Mouse (Mus musculus) adrenal gland, postnatal 14 days (tissue): ENCODE measurements around the gene Defb25. TPM values are rescaled to one million over a fixed set of nuclear protein-coding genes. Genes with fewer than 3 reads are reported as not detected.

Experiments used
- DNase-seq: peaks from one replicate; pipeline ENCODE4 v3.0.0; 2021; ENCODE audit warnings: mixed read lengths
- total RNA-seq: library from RNA; stranded (reverse); gene quantifications from 2 replicates; pipeline ENCODE4 v1.2.3, GENCODE M21; 2021

Defb25 gene
- total RNA-seq, 1 experiment from 2014 or later, result 1.6 TPM

DNA sequence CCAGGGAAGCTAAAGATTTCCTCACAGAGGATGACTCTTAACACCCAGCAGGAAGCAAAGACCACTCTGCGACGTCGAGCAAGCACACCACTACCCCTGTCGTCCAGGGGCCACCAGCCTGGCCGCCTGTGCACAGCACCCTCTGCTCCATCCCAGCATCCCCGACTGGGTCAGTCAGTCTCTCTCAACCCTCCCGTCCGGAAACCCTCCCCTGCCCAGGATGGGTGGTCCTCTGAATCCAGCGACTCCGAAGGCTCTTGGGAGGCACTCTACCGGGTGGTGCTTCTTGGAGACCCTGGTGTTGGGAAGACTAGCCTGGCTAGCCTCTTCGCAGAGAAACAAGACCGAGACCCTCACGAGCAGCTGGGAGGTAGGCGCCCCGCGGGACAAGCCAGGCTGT is 5.2 kb upstream of the Defb25 start:
- no peak for DNase-seq

DNA sequence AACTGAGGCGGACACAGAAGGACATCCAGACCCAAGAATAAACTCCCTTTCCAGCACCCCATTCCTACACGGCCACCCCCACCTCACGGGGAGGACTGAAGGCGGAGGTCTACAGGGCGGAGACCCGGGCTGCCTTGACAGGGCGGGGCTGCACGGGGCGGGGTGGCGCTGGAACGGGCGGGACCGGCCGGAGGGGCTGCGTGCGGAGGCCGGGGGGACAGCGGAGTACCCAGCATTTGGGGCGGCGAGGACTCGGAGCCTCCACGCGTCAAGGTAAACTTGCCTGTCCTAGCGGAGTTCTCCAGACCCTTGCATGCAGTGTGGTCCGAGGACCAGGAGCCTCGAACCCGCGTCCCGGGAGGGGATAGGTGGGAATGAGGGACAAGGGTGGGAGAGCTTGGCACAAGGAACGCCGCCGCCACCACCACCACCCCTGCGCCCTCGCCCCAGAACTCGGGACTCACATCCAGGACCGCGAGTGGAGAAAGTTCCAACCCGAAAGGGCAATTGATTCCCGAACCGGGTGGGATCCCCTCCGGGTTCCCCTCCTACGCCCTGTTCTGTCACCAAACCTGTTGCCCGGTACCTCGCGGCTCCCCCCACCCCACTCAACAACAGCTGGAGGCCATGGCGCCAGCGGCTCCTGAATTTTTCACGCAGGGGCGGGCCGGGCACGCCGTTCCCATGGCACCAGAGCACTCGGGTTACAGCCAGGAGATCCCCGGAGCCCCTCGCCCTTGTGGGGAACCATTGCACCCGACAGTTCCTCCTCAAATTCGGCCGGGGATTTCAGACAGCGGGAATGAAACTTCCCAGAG is 4.1 kb upstream of the Defb25 start, which contains the start of gene Rem1:
Gene Rem1 (plus strand): TSS at position 178 of the 818 bp plus-strand sequence.
- DNase-seq, result peak; percentile 52

DNA sequence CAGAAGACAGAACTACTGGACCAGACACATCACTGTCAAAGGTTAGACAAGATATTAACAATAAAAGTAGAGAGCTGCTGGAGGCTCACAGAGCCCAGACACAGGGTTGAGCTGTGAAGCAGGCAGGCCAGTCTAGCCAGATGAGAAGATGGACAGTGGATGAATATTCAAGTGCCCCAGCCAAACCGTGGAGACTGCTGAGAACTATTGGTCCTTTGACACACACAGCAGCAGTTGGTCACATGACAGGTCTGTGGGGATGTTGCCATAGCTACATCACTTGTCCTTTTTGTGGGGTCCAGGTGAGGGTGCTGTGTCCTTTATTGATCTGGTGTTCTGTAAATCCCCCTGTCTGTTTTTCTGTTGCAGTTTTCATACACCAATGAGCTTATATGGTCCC is 2.4 kb upstream of the Defb25 start:
- DNase-seq, result no peak

DNA sequence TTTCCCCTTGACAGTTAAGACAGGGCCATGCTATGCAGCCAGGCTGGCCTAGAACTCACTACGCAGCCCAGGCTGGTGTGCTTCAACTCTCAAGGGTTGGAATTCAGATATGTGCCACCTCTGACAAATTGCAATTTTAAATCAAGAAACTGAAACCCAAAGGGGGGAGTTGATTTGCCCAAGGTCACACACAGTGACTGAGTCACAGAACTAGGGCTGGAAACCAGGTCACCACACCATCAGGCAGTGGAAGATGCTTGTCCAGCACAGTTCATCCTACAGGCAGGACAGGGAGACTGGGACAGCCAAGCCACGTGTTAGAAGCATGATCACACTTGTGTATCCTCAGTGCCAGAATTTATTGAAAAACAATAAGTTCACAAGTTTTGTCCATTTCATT is 1.7 kb upstream of the Defb25 start:
- no peak for DNase-seq

DNA sequence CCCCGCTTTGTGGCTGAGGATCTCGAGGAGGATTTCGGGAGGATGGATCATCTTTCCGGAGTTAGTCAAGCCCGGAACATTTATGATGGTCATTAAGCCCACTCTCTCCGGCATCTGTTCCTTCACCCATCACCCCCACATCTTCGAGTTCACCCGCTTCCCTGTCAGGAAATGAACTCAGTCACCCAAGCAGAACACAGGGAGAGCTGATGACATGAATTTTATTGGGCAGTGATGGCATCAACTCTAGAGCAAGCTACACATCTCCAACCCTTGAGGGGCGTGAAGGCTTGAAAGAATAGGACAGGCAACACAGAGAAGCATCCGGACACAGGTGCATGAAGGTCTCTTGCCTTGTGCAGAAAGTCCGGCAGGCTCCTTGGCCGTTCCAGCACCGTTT is 702 bp downstream of the Defb25 start:
- DNase-seq, result no peak

DNA sequence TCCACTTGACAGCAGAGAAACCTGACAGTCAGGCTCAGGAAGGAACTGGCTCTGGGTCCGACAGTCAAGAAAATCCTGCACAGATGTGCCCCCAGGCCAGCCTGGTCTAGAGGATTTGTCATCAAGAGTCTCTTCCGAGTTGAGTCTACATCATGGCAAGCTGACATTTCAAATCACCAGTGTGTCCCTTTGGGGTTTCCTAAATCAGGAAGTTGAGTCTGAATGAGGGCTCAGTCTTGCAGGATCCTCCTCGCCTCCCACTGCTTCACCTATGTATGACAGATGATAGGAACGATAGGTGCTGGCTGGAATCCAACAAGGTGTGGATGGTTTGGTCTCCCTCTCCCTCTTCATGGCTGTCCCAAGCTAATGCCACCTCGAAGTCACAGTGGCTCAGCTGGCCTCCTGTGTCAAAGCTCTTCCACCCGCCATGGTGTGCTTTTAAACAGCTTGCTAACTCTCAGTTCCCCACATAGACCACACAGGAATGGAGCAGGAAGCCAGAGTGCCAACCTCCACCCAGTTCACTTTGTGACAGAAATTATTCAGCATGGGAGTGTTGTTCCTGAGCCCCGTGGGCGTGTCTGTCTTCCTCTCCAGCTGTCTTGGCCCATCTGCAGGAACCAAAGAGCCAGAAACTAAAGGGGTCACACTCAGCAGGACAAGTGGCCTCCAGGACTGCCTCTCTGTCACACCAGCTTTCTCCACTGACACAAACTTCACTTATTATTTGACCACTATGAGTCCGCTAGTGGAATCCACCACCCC is 2.3 kb downstream of the Defb25 start:
- DNase-seq, result no peak

DNA sequence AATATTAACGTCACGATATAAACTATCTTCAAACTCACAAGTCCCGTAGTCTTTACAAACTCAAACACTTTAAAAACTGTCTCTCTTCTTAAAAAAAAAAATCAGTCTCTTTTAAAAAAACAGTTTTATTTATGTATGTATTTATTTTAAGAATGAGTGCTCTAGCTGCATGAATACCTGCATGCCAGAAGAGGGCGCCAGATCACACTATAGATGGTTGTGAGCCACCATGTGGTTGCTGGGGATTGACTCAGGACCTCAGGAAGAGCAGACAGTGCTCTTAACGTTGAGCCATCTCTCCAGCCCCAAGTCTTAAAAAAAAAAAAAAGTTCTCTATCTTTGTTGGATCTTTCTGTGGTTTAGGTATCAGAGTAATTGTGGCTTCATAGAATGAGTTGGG is 5.5 kb downstream of the Defb25 start:
- DNase-seq, result no peak

DNA sequence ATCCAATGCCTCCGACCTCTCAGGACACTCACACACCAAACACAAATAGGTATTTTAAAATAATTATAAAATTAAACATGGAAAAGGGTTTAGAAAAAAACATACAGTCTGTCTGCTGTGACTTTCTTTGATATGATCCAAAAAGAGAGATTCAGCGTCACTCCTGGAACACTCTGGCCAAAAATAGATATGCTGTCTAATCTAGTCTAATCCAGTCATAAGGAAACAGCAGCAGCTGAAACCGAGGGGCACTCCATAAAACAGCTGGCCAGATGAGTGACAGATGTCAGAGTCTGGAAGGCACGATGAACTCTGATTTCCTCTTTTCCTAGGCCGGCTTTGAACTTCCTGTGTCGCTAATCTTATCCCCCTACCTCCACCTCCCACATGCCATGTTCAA is 6.4 kb downstream of the Defb25 start:
- no peak for DNase-seq

DNA sequence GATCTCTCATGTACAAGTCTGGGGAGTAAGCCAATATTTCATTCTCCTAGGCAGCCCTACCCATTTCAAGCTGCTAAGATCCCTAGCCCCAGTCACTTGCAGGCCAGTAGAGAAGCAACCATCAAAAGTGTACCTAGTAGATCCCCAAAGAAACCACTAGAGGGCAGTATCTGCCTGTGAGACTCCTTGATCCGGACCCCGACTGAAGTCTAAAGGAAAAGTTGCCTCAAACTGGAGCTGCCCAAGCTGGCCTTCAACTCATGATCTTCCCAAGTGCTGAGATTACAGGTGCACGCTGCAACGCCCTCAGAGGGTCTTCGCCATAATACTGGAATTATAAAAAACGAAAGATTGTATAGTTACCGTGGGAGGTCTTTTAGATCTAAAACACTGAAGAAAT is 7.3 kb downstream of the Defb25 start:
- DNase-seq, result peak; percentile 74

DNA sequence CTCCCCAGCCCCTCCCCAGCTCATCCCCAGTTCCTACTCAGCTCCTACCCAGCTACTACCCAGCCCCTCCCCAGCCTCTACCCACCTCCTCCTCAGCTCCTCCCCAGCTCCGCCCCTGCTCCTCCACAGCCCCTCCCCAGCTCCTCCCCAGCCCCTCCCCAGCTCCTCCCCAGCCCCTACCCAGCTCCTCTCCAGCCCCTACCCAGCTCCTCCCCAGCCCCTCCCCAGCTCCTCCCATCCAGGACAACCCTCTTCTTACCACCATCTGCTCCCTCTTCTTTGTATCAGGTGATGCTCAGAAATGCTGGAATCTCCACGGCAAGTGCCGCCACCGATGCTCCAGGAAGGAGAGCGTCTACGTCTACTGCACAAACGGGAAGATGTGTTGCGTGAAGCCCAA is 10.7 kb downstream of the Defb25 start:
- DNase-seq, result no peak

DNA sequence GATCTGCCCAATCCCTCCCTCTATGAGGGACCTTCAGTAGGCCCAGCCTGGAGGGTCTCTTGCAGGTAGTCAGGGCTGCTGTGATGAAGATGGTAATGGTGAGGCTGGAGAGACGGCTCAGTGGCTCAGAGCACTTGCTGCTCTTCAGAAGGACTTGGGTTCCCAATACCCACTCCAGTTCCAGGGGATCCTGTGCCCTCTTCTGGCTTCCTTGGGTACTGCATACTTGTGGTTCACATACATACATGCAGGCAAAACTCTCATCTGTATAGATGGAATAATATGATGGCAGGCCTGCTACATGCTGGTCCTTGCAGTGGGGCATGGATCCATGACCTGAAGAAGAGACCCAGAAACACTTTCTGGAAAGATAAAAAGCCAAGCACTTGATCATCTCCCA is 14.1 kb downstream of the Defb25 start:
- no peak for DNase-seq

DNA sequence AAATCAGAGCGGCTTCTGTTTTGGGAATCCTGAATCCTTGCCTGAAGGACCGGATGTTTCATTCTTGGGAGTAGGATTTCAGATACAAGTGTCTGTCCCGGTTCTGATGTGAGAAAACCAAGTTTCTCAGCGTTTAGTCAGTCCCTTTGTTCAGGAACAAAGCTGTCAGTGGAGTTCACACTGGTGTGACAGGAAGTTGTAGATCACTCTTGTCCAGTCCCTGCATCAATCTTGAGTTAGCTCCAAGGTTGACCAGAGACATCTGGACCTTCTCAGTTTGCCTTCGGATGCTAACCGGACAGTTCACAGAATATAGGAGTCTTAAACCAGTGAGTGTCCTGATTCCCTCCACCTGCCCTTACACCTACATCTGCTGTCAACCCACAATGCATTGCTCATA is 15.1 kb downstream of the Defb25 start:
- DNase-seq, result no peak

DNA sequence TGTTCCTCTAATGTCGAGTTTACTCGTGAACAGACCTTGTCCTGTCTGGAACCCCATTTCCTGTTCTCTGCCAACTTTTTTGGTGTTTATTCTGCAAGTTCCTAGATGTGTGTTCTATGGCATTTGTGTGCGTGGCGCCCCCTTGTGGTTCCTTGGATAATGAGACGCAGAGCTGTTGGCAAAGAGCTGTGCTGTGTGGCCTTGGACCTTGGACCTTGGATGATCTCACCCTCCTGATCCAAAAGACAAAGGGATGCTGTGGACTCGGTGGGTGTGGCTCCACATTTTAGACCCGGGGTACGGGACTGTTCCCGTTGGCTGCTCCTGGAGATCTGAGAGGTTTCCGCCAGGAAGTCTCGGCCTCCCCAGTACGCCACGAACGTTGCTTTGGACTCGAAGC is 18.8 kb downstream of the Defb25 start, which contains the start of gene Defb36:
Gene Defb36 (plus strand): TSS at position 271 of the 400 bp plus-strand sequence.
- peak; percentile 90 for DNase-seq

DNA sequence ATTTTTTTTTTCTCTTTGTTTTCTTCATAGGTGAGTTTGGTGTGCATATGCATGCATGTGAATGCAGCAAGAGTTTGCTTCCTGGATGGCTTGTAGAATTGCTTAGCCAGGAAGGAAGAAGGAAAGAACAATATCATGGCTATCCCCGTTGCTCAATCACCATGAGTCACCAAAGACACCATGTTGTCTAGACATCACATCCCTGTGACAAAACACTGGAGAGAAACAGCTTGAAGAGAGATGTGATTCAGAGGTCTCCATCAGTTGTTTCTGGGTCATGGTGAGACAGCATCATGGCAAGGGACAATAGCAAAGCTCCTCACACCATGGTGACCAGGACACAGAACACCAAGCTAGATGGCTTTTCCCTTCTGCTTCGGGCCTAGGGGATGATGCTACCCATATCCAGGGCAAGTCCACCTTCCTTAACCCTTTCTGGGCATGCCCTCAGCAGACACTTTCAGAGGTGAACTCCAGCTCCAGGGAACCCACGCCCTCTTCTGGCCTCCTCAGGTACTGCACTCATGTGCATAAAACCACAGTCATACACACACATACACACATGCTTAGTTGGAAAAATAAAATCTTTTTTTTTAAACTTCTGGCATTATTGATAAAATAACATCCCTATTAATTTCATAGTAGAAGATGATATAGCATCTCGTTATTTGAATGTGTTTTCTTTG is 21.4 kb downstream of the Defb25 start:
- no peak for DNase-seq

DNA sequence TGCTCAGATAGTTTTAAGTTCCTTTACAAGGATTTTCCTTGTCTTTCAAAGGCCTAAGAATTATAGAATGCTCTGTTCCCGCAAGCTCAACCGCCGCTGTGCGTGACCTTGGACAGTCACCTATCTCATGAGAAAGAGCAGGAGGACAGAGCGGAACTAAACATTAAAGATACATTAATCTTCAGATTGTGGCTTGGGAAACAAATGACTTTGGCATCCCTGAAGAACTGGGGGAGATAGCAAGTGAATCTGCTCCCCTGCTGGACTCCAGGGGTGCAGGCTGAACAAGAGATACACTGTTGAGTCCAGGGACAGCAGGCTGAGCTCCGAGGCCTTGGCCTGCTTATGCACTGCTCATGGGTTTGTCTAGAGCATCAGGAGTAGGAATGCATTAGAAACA is 22.8 kb downstream of the Defb25 start:
- peak; percentile 42 for DNase-seq

DNA sequence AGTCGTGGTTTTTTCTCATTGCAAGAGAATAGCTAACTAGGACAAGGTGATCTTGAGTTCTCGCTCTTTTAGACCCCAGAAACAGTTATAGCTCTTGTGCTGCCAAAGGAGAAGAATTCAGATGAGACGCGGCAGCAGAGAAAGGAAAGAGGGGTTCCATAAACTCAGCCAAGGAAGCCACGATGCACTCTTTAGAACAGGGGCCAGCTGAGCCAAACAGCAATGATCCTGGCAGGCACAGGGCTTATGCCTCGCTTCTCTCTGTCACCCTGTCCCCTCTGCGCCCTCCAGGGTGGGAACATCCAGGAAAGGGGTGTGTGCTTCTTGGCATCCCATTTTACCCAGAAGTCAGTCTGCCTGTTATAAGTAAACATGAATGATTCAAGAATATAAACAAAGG is 23.6 kb downstream of the Defb25 start, which contains the start of gene Defb45:
Gene Defb45 (minus strand): TSS at position 101 of the 400 bp plus-strand sequence.
- no peak for DNase-seq

DNA sequence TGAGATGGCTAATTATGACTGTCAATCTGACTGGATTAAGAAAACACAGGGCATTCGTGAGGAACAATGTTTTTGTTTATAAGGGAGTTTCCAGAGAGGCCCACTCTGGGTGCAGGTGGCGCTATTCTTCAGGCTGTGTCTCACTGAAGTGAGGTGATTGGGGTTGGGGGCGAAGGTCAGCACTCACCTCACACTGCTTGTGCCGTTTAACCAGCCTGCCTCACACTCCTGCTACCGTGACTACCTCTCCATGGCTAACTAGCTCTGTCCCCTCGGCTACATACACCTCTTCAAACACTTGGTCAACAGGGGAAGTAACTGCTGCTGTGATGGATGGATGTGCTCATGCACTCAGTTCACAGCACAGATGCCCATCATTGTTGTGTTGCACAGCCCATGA is 33.8 kb downstream of the Defb25 start:
- no peak for DNase-seq

DNA sequence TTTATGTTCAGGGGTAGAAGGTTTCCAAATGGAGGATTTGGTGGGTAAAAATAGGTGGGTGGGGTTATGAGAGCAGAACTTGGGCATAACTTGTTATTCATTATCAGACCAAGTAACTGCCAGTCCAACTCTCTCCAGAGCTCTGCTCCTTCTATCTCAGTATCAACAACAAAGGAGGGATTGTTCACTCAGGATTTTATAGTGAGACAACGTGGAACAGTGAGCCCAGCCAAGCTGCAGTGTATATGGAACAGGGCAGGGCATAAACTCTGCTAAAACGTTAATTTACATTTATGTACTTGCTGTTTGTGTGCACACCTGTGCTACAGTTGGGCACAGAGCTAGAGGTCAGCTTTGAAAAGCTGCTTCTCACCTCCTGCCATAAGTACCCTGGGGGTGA is 34.4 kb downstream of the Defb25 start:
- DNase-seq, result no peak

DNA sequence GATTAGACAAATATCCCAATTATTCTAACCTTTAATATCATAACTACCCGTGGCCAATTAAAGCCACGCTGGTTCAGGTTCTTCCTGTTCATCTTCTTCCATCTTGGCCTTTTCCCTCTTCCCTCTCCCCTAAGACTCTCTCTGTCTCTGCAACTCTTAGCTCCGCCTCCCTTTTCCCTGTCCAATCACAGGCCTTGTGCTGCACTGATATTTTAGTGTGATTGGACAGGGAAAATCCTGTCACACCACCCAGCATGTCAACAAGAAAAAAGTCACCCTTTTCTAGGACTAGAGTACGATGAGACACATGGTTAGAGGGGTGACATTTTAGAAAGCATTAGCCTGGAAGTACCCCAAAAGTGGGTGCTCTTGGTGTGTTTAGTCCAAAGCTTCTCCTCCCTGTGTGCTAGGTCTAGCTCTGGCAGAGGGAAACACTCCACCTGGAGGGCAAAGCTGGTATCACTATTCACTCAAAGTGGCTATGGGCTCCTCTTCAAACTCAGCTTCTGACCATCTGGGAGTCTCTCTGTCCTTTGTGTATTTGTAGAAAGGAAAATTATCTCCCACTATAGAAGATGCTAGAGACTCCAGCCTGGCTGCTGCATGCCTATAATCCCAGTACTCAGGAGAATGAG is 35.8 kb downstream of the Defb25 start:
- DNase-seq, result peak; percentile 63

DNA sequence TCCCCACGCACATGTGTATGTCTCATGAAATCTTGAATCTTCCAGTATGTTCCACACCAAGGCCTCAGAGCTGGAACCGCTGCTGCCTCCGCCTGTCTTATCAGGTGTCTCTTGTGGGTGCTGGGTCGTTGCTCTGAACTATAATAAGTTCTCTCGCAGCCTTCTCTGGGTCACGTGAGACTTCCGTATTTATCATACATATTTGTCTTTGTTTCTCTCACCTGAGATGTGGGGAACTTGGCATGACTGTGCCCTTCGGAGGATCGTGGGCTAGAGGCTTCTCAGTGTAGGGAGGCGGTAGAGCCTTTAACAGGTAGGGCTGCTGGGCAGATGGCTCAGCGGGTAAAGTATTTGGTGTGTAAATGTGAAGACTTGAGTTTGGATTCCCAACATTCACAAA is 42.2 kb downstream of the Defb25 start:
- no peak for DNase-seq

DNA sequence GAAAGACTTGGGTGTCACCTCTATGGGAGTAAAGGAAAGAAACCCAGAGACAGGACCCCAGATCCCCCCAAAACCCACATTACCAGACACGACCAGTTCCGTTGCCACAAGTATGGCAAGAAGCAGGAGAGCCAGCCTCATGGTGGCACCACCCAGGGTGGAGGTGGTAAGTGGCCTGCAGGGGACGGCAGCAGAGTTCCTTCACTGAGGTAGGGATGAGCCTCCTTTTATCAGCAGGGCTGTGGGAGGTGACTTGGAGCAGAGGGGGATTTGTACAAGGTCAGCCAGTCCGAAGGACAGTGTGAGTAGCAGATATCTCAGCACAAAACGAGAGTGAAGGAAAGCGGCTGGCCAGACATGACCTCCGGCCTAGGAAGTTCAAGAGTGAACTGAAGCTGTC is 42.7 kb downstream of the Defb25 start, which contains the start of gene Defb19:
Gene Defb19 (minus strand): TSS at position 206 of the 400 bp plus-strand sequence.
- peak; percentile 32 for DNase-seq

DNA sequence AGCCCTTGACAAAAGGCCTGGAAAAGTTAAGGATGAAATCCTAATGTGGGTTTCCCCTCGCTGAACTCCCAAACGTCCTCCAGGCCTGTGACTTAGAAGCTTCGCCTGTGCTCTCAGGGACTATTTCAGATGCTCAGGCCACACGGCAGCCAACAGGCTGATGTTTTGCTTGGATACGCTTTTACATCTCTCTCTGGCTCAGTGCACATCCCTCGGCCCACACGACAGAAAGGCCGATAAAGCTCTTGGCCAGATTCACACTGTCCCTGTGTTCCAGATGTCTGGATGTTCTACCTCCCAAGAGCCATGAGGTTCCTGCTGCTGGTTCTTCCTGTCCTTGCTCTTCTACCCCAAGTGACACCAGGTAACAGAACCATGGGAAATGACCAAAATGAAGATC is 49.4 kb downstream of the Defb25 start:
- no peak for DNase-seq
